Mouse (Mus musculus) brain, embryonic 18.5 days (tissue): ENCODE data around the gene Disp1.

ENCODE experiments used
- DNase-seq: peaks from one replicate; pipeline ENCODE4 v3.0.0-alpha.2; 2012; ENCODE audit warnings: low read depth, low spot score

The Disp1 gene

GRCm38 (mm10) chr1:183163512-183164189 is 57.7 kb downstream of the Disp1 start:
- no peak for DNase-seq

- no peak for DNase-seq
Observed at GRCm38 (mm10) chr1:183161057-183161456, 60.3 kb downstream of the Disp1 start.

GRCm38 (mm10) chr1:183160188-183160587 is 61.1 kb downstream of the Disp1 start:
- DNase-seq = no peak

GRCm38 (mm10) chr1:183159183-183159582 is 62.1 kb downstream of the Disp1 start:
- DNase-seq = no peak

- no peak for DNase-seq
Observed at GRCm38 (mm10) chr1:183155600-183155999, 65.7 kb downstream of the Disp1 start.

GRCm38 (mm10) chr1:183154296-183155204 is 66.8 kb downstream of the Disp1 start:
- DNase-seq = no peak

- DNase-seq = no peak
Observed at GRCm38 (mm10) chr1:183153354-183153753, 68.0 kb downstream of the Disp1 start.

- DNase-seq = no peak
Observed at GRCm38 (mm10) chr1:183151510-183152319, 69.6 kb downstream of the Disp1 start.

- no peak for DNase-seq
Observed at GRCm38 (mm10) chr1:183150379-183150840, 70.9 kb downstream of the Disp1 start.

- no peak for DNase-seq
Observed at GRCm38 (mm10) chr1:183149571-183150105, 71.7 kb downstream of the Disp1 start.

GRCm38 (mm10) chr1:183147438-183147841 is 73.9 kb downstream of the Disp1 start:
- no peak for DNase-seq

- no peak for DNase-seq
Observed at GRCm38 (mm10) chr1:183146795-183147194, 74.5 kb downstream of the Disp1 start.

- no peak for DNase-seq
Observed at GRCm38 (mm10) chr1:183146102-183146735, 75.1 kb downstream of the Disp1 start.

- DNase-seq = no peak
Observed at GRCm38 (mm10) chr1:183144602-183145205, 76.6 kb downstream of the Disp1 start.

GRCm38 (mm10) chr1:183143246-183143645 is 78.1 kb downstream of the Disp1 start:
- no peak for DNase-seq

GRCm38 (mm10) chr1:183142566-183142965 is 78.8 kb downstream of the Disp1 start:
- DNase-seq = no peak

- no peak for DNase-seq
Observed at GRCm38 (mm10) chr1:183141329-183141728, 80.0 kb downstream of the Disp1 start.

GRCm38 (mm10) chr1:183140511-183141268 is 80.6 kb downstream of the Disp1 start:
- no peak for DNase-seq

GRCm38 (mm10) chr1:183138088-183138487 is 83.2 kb downstream of the Disp1 start:
- DNase-seq = no peak

GRCm38 (mm10) chr1:183134427-183134826 is 86.9 kb downstream of the Disp1 start:
- DNase-seq = no peak
